Mouse (Mus musculus): ENCODE data around the gene Zmpste24.

The Zmpste24 gene

DNA sequence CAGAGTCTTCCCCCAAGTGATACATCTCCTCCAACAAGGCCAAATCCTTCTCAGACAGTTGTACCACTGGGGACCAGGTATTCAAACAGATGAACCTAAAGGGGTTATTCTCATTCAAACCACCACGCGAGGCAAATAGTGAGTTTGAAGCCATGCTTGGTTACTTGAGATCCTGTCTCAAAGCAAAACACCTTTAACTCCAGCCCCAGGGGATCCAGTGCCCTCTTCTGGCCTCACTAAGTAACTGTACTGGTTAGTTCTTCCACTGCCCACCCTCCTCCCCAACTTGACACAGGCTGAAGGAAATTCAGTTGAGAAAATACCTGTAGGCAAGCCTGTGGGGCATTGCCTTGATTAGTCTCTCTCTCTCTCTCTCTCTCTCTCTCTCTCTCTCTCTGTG, 65.0 kb downstream of the Zmpste24 start:
- in situ Hi-C loops (cut with MboI, MseI) = loop anchor here (5.0 kb wide), 1 partner anchor 46 kb away; no protein-coding TSS in a partner anchor

DNA sequence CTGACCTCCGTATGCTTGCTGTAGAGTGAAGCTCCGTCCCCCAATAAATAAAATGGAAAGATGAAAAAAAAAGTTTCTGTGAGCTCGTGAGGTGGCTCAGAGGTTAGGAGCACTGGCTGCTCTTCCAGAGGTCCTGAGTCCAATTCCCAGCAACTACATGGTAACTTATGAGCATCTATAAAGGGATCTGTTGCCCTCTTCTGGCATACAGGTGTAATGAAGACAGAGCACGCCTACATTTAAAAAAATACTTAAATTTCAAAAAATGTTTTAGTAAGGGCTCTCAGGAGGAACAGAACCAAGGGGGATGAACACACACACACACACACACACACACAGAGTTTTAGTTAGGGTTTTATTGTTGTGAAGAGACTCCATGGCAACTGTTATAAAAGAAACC, 66.6 kb downstream of the Zmpste24 start:
- in situ Hi-C loops (cut with MboI, MseI) = loop anchor here (5.0 kb wide), 1 partner anchor 44 kb away; no protein-coding TSS in a partner anchor

DNA sequence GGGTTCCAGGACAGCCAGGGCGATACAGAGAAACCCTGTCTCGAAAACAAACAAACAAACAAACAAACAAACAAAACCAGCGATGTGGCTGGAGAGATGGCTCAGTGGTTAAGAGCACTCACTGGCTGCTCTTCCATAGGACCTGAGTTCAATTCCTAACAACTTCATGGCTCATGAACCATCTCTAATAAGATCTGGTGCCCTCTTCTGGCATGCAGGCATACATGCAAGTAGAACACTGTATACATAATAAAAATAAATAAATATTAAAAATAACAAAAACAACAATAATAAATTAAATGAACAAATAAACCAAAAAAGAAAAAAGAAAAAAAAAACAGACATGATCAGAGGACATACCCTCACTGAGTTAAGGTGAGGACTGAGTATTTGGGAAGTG, 68.4 kb downstream of the Zmpste24 start:
- in situ Hi-C loops (cut with MboI, MseI) = loop anchor here (5.0 kb wide), 1 partner anchor 42 kb away; no protein-coding TSS in a partner anchor

DNA sequence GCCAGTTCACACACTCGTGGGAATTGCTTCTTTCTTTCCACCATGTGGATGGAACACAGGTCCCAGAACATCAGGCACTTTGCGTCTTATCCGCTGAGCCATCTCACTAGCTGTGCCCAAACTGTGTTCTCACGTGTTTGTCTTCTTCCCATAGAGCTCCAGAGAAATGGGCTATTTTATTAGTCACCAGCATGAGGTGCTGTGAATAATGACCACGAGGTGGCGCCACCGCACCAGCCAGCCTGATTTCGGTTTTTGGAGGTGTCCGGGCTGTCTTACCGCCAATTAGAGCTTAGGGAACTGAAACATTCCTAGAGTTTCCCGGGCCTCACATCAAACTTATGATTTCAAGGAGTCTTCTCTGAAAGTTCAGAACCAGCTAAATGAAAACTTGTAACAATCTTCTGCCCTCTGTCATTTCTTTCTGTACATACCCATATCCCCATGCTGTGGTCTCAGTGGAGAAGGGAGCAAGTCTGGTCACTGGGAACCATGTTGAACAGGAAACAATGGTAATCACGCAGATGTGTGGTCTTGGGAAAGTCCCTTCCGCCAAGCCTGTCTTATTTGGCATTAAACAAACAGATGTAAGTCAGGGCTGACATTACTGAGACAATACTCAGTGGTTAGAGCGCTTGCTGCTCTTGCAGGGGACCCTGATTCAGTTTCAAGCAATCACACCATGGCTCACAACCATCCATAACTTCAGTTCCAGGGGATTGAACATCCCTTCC, 69.2 kb downstream of the Zmpste24 start:
- in situ Hi-C loops (cut with MboI, MseI) = no loop called here

DNA sequence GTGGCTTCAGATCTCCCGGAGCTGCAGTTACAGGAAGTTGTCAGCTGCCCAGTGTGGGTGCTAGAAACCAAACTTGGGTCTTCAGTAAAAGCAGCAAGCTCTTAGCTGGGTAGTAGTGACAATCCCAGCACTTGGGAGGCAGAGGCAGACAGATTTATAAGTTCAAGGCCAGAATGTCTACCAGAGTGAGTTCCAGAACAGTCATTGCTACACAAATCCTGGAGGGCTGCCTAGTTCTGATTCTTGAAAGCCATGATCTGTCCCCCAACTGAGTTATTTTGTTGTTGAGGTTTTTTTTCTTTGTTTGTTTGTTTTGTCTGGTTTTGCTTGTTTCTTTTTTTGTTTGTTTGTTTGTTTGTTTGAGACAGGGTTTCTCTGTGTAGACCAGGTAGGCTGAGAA, 69.9 kb downstream of the Zmpste24 start:
- in situ Hi-C loops (cut with MboI, MseI) = no loop called here

DNA sequence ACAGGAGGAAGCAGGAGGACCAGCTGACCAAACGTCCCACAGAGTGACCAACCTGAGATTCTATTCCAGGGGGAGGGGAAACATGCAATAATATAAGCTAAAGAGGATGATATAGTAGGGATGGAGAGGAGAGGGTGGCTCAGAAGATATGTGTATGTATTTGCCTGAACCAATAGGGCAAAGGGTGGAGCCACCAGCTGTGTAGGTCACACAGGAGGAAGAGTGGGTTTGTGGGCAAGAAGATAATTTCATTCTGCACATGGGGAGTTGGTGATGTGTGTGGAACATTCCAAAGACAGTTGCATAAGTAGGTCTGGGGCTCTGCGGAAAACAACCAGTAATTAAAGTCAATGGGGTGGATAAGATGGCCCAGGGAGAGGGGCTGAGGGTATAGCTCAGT, 72.4 kb downstream of the Zmpste24 start:
- in situ Hi-C loops (cut with MboI, MseI) = no loop called here

DNA sequence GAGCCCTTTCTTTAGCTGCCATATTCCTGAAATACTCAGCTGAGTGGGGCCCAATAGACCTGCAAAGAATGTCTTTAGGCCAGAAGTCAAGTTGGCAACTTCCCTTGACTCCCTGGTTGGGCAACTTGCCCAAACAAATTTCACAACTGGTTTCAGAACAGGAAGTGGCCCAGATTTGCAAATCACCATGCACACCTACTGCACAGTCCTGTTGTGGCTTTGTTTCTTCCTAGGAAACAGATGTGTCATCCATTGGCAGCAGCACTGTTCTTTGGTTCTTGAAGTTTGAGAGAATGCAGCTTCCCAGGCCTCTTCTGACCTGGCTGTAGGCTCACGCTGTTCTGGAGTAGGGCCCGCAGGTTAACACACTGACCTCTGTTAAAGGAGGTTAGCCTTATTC, 74.1 kb downstream of the Zmpste24 start:
- in situ Hi-C loops (cut with MboI, MseI) = no loop called here

DNA sequence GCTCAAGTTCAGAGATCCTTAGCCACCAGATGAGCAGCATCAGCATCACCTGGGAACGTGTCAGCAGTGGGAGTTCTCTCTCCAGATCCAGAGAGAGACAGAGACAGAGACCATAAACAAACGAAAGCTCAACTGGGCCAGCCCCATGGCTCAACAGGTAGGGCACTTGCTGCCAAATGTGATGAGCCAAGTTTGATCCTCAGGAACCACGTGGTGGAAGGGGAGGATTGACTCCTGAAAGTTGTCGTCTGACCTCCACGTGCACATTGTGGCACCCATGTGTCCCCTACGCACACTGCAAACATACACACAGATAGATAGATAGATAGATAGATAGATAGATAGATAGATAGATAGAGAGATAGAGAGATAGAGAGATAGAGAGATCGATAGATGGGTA, 74.6 kb downstream of the Zmpste24 start:
- in situ Hi-C loops (cut with MboI, MseI) = no loop called here

DNA sequence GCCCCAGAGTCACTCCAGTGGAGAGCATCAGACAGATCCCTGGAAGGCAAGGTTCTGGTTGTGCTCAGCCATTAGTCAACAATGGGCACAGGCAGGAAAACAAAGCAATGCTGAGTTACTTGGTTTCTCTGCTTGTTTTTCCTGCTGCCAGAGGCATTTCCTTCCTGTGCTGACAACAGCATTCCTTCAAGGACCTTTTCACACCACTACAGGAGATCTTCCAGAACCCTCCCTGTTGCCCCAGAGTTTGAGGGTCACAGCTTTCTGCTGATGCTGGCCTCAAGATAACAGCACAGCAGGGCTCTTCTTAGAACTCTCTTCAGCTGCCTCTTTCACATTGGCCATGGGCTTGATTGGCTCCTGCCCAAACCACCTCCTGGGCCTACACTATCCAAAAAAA, 76.1 kb downstream of the Zmpste24 start:
- in situ Hi-C loops (cut with MboI, MseI) = no loop called here

DNA sequence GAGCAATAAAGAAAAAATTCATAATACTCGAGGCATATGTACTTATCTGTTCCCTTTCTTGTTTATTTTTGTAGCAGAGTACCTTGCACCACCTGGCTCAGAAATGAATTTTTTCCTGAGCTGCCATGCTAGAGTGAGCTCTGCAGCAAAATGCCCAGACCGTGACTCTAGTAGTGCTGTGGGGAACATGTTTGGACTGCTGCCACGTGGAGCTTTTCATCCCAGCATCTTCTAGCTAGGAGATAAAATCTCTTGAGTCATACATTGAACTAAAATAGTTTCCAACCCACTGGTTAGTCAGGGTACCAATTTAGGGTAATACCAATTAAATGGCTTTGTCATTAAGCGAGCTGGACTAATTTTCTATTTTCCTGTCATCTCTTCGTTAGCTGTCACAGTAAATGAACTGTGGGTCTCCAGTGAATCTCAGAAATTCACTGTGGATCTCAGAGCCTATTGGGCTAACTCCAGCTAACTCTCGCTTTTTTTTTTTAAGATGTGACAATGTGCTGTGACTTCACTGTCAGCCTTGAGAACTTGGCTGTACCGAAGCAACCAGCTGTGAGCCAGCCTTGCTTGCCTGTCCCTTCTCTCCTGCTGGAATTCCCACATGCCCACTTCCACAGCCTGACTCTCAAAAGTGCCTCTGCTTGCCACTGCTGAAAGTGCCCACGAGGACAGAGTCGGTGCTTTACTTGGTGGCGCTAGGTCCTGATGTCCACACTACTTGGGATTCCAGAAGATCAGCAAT, 77.8 kb downstream of the Zmpste24 start:
- in situ Hi-C loops (cut with MboI, MseI) = no loop called here

DNA sequence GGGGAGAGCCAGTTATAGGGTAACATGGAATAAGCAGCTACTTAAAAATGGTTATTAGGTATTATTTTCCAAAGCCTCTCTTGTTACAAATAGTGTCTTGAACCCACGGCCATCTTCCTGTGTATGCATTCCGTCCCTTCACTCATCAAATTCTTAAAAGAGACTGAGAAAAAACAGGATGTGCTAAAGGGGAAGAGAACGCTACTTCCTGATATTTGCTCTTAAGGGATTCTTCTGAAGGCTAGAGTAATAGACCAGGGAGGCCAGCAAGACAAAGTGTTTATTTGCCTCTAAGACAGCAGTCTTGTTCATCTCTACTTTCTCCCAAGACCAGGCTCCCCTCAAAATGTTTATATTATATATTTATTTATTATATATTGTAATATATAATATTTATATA, 79.8 kb downstream of the Zmpste24 start:
- in situ Hi-C loops (cut with MboI, MseI) = no loop called here

DNA sequence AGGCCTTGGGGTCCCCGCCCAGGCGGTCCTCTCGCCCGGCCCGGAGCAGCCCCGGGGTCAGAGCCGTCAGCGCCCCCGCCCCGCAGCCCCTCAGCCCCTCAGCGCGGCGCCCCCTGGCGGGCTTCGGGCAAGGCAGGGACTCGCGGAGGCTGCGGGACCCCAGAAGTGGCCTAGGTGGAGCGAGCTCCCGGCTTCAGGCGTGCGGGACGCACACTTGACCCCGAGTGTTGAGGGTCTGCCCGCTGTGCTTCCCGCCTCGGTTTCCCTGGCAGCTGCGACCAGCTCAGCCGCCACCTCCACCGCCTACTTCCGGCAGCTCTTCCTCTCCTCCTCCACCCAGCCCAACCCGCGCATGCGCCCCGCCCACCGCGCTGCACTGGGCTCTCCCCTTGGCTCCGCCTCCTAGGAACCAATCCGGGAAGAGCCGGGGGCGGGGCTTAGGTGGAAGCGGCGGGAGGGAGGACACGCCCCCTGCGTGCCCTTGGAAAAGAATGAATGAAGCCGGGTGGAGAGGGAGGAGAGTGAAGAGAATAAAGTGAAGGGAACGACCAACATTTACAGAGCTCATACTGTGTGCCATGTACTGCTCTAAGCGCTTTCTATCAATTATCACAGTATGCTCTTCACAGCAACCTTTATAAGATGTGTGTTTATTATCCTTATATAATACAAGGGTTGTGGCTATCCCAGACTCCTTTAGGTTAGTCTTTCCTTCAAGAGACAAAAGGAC, 80.9 kb downstream of the Zmpste24 start, which contains the start of gene Smap2:
Smap2 (minus strand) TSS at position 320 of the 730 bp plus-strand sequence.
- in situ Hi-C loops (cut with MboI, MseI) = no loop called here

DNA sequence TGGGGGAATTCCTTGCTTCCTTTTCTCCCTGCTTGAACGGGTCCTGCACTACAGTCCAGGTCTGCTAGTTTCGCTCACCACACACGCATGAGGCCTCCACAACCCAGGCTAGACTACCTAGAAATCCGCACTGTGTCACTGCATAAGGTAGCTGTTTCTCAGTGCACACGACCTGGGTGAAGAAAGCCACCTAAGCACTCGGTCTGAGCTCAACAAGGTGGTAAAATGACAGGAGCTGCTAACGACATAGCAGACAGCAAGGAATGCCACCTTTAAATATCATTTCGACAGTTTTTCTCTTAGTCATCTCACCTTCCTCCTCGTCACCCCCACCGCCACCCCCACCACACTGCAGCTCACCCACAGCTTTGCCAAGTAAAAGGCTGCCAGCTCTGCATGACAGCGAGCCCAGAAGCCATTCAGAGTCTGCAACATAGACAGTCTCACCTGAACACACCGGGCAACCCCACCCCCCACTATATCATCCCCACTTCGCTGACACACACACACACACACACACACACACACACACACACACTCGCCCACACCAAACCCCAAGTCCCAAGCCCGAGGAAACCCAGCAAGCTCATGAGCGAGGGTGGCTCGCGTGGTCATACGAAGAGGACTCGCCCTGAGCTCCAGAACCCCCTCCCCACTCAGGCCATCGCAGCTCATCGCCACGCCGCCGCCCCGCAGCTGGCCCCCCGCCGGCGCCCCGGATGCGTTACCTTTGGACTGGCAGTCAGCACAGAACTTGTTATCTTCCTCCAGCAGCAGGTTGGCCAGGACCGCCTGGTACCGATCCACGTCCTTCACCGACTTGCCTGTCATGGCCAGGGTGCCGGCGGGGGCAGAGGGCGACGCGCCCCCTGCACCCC, 81.8 kb downstream of the Zmpste24 start:
- in situ Hi-C loops (cut with MboI, MseI) = no loop called here

DNA sequence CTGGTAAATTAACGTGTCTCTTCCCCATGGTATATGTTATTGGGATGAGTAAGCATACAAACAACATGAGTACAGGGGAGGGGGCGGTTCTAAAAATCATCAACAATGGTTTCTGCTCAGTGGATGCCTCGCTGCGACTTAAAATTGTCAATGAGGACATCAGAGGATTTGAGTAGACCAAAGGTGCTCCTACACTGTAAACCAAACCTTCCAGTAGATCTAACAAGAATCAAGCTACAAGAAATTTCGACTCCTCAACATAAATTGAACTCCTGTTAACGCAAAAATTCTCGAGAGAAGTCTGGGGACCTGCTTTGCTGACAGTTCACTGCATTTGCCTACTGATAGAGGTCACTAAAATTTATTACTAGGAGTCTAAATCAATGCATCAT, 82.8 kb downstream of the Zmpste24 start:
- in situ Hi-C loops (cut with MboI, MseI) = no loop called here

DNA sequence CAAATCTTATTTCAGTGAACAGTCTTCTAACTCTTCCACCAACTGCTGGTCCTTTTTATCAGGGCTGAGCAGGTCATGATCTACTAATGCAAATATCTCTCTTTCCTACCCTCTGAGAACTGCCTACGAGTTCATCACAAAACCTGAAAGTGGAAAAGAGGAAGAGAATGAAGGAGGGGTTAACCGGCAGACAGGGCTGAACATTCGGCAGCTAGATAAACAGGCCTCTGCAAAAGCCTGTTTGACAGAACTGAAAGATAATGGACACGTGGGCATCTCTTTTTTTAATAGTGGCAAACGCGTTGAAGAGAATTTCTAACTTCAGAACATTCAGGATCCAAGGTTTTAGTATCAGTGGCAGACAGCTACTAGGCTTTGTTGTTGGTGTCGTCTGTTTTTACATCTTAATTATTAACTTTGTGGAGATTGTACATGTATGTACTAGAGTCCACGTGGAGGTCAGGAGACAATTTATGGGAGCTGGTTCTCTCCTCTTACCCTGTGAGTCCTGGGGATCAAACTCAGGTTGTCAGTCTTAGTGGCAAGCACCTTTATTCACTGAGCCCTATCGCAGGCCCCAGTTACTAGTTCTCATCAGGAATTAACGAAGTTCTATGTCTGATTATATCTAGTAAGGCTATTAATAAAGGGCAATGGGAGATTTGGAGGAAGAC, 83.3 kb downstream of the Zmpste24 start:
- in situ Hi-C loops (cut with MboI, MseI) = no loop called here

DNA sequence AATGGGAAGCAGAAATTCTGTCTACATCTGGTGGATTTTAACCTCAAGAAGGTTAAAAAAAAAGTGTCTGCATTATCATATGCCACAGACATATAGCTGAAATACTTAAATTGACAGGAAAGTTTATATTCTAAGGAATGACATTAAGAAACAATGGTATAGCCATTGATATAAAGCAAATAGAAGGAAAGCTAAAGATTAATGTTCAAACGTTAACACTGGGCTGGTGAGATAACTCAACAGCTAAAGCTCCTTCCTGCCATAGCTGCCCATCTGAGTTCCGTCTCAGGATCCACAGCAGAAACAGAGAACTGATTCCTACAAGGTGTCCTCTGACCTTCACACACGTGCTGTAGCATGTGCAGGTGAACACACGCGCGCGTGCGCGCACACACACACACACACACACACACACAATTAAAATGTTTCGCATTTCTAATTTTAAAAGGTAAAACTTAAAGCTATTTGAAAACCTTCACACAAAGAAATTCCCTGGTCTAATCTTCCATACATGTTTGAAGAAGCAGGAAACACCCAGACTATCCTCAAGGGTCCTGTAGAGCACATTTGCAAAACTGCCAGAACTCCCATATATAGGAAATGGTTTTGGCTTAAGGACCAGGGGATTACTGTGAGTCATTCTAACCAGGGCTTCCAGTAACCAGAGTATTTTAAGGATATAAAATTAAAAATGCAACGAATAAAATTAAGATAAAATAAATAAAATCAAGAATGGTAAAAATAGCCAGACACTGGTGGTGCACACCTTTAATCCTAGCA, 87.1 kb downstream of the Zmpste24 start:
- in situ Hi-C loops (cut with MboI, MseI) = no loop called here
